Mouse (Mus musculus) forebrain, embryonic 15.5 days (tissue): ENCODE measurements around the gene Rasip1. TPM values are rescaled to one million over a fixed set of nuclear protein-coding genes. Genes with fewer than 3 reads are reported as not detected.

ENCODE experiments used
- ATAC-seq: fragments of 200-750 bp; cut with Nextera tagmentation; replicated peaks from 2 replicates; pipeline ENCODE4 v1.8.0; 2017; ENCODE audit warnings: mild to moderate bottlenecking, moderate TSS enrichment, moderate library complexity
- H3K27ac ChIP-seq: fragments of 300-500 bp; sonication (generic); replicated peaks from 2 replicates; pipeline ENCODE4 v1.5.1; 2015; ENCODE audit warnings: mild to moderate bottlenecking, inconsistent platforms
- H3K27me3 ChIP-seq: fragments of 300-500 bp; sonication (generic); 2 replicates; pipeline ENCODE4 v1.6.1; 2015; ENCODE audit warnings: inconsistent platforms
- H3K36me3 ChIP-seq: fragments of 300-500 bp; sonication (generic); 2 replicates; pipeline ENCODE4 v1.6.1; 2015; ENCODE audit warnings: mild to moderate bottlenecking, inconsistent platforms
- H3K4me1 ChIP-seq: fragments of 300-500 bp; sonication (generic); 2 replicates; pipeline ENCODE4 v1.6.1; 2015; ENCODE audit warnings: inconsistent platforms
- H3K4me2 ChIP-seq: fragments of 300-500 bp; sonication (generic); replicated peaks from 2 replicates; pipeline ENCODE4 v1.6.1; 2015; ENCODE audit warnings: mild to moderate bottlenecking, inconsistent platforms
- H3K4me3 ChIP-seq: fragments of 300-500 bp; sonication (generic); 2 replicates; pipeline ENCODE4 v1.5.1; 2015; ENCODE audit warnings: mild to moderate bottlenecking, inconsistent platforms
- H3K9ac ChIP-seq: fragments of 300-500 bp; sonication (generic); replicated peaks from 2 replicates; pipeline ENCODE4 v1.6.1; 2015; ENCODE audit warnings: mild to moderate bottlenecking, inconsistent platforms
- H3K9me3 ChIP-seq: fragments of 300-500 bp; sonication (generic); 2 replicates; pipeline ENCODE4 v1.6.1; 2016; ENCODE audit warnings: inconsistent platforms
- WGBS: fragments of 180-500 bp; shearing (Covaris S2); methylation state at CpG from one replicate; pipeline ENCODE4 v1.1.7; 2015; ENCODE audit warnings: mixed read lengths; 5-methylcytosine and 5-hydroxymethylcytosine counted together
- polyA plus RNA-seq: library from polyadenylated mRNA; unstranded; fragments of >200 nt; fragmentation: Nextera tagmentation; extraction: Ambion mirVana; gene quantifications from 2 replicates; pipeline ENCODE4 v1.2.1, GENCODE M21; 2015

Rasip1 gene
- 15.5 and 16.6 TPM in 2 replicates for polyA plus RNA-seq

- Histone ChIP-seq H3K4me1 (peaks cover 6% of the 10 kb centered on the region), H3K27ac (peak within 1 kb of the TSS; percentile 87), H3K27me3 (no peaks in the 10 kb centered on the region), H3K9me3 (no peaks in the 10 kb centered on the region), H3K4me2 (peak within 1 kb of the TSS; percentile 91), H3K36me3 (no peaks in the 10 kb centered on the region), H3K9ac (peak within 1 kb of the TSS; percentile 70), H3K4me3 (peak within 1 kb of the TSS; percentile 54)
- no peak for ATAC-seq
- 92% methylated on average over 9 of the region's 9 CpGs for WGBS
Measured at GRCm38 (mm10) chr7:45627261-45627660, at the start of gene Rasip1. TSS of gene Rasip1 (plus strand) at chr7:45627488.

GRCm38 (mm10) chr7:45585923-45586322 is 41.4 kb upstream of the Rasip1 start:
- Histone ChIP-seq H3K27ac (no peak overlapping the region), H3K9ac (no peak overlapping the region), H3K27me3 (no peaks in the 10 kb centered on the region), H3K4me3 (no peak overlapping the region), H3K9me3 (no peaks in the 10 kb centered on the region), H3K36me3 (peaks cover 10% of the 10 kb centered on the region; the same call in 1 of the 2 replicates), H3K4me2 (no peak overlapping the region), H3K4me1 (peaks cover 4% of the 10 kb centered on the region)
- WGBS, result 94% methylated on average over 6 of the region's 6 CpGs
- no peak for ATAC-seq

DNA sequence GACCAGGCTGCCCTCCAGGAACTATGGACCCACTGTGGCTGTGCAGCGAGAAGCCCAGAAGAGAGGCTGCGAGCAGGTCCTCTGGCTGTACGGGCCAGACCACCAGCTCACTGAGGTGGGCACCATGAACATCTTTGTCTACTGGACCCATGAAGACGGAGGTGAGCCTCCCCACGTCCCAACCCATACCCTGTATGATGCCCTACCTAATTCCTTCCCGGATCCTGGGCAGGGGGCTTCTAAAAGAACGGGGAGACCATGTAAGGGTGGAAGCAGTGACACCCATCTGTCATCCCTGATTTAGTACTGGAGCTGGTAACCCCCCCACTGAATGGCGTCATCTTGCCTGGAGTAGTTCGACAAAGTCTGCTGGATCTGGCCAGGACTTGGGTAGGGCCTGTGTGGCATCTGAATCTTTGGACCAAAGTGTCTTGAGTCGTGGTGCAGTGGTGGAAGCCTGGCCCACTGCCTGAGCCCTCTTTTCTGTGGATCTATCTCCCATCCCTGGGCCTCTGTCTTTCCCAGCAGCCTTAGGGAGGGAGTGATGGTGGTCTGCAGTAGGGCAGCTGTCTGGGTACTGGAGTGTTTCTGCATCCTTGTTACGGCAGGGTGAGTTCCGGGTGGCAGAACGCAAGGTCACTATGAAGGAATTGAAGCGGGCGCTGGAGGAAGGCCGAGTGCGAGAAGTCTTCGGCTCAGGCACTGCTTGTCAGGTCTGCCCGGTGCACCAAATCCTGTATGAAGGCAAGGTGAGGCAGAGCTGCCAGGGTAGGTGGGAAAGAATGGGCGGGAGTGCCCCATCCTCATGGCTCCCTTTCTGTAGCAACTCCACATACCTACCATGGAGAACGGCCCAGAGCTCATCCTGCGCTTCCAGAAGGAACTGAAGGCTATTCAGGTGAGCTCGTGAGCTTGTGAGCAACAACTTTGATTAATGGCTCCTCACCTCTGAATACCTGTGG is 39.4 kb upstream of the Rasip1 start:
- WGBS, result 94% methylated on average over 23 of the region's 23 CpGs
- Histone ChIP-seq H3K4me3 (no peak overlapping the region), H3K9ac (no peak overlapping the region), H3K4me2 (no peak overlapping the region), H3K27me3 (no peaks in the 10 kb centered on the region), H3K27ac (no peak overlapping the region), H3K36me3 (peaks cover 10% of the 10 kb centered on the region; the same call in 1 of the 2 replicates), H3K9me3 (no peaks in the 10 kb centered on the region), H3K4me1 (peaks cover 4% of the 10 kb centered on the region)
- ATAC-seq, result no peak

GRCm38 (mm10) chr7:45589173-45589572 is 38.1 kb upstream of the Rasip1 start:
- H3K27ac ChIP-seq, result peak overlapping the region; percentile 64; the same call in 1 of the 2 replicates
- no peaks in the 10 kb centered on the region for H3K27me3 ChIP-seq
- H3K9me3 ChIP-seq, result no peaks in the 10 kb centered on the region
- H3K36me3 ChIP-seq, result peaks cover 9% of the 10 kb centered on the region; the same call in 1 of the 2 replicates
- WGBS, result 6% methylated on average over 19 of the region's 19 CpGs
- H3K4me2 ChIP-seq, result peak overlapping the region; percentile 42
- peak; percentile 99 for ATAC-seq
- H3K4me3 ChIP-seq, result peak overlapping the region; percentile 36
- H3K4me1 ChIP-seq, result peaks cover 4% of the 10 kb centered on the region
- peak overlapping the region; percentile 16; the same call in 1 of the 2 replicates for H3K9ac ChIP-seq

GRCm38 (mm10) chr7:45589898-45590297 is 37.4 kb upstream of the Rasip1 start:
- Histone ChIP-seq H3K9me3 (no peaks in the 10 kb centered on the region), H3K36me3 (peaks cover 5% of the 10 kb centered on the region; the same call in 1 of the 2 replicates), H3K4me3 (no peak overlapping the region), H3K27ac (peak overlapping the region; percentile 40; the same call in 1 of the 2 replicates), H3K4me2 (peak overlapping the region; percentile 42), H3K4me1 (peaks cover 4% of the 10 kb centered on the region), H3K27me3 (no peaks in the 10 kb centered on the region), H3K9ac (0 out of 2 replicates have a peak overlapping the region, but pooled peaks have one; percentile 16)
- no peak for ATAC-seq
- WGBS, result 96% methylated on average over 5 of the region's 5 CpGs

- Histone ChIP-seq H3K36me3 (no peaks in the 10 kb centered on the region; the same call in 1 of the 2 replicates), H3K9me3 (no peaks in the 10 kb centered on the region), H3K9ac (no peak overlapping the region), H3K4me1 (peaks cover 4% of the 10 kb centered on the region), H3K27me3 (no peaks in the 10 kb centered on the region), H3K4me3 (no peak overlapping the region), H3K4me2 (no peak overlapping the region), H3K27ac (no peak overlapping the region)
- WGBS, result 66% methylated on average over 3 of the region's 3 CpGs
- no peak for ATAC-seq
Measured at GRCm38 (mm10) chr7:45590874-45591273, 36.4 kb upstream of the Rasip1 start.

DNA sequence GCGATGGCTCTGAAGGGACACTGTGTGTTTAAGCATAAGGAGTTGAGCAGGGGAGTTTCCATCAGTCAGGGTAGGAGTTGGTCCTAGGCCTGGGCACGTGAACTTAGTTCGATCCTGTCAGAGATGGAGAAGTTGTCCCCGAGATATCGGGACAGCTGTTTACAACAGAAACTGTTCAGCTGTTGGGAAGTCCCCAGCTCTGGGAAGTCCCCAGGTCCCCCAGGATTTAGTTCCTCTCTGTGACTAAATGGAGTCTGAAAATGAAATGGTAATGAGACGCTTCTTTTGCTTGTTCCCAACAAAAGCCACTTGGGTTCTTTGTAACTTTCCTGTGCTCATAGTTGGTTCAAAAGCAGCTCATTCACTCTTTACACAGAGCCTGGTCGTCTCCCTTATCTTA is 35.4 kb upstream of the Rasip1 start:
- 75% methylated on average over 7 of the region's 7 CpGs for WGBS
- Histone ChIP-seq H3K27ac (no peak overlapping the region), H3K4me1 (peaks cover 4% of the 10 kb centered on the region), H3K36me3 (no peaks in the 10 kb centered on the region), H3K9me3 (no peaks in the 10 kb centered on the region), H3K27me3 (no peaks in the 10 kb centered on the region), H3K9ac (no peak overlapping the region), H3K4me3 (no peak overlapping the region), H3K4me2 (no peak overlapping the region)
- ATAC-seq, result no peak

DNA sequence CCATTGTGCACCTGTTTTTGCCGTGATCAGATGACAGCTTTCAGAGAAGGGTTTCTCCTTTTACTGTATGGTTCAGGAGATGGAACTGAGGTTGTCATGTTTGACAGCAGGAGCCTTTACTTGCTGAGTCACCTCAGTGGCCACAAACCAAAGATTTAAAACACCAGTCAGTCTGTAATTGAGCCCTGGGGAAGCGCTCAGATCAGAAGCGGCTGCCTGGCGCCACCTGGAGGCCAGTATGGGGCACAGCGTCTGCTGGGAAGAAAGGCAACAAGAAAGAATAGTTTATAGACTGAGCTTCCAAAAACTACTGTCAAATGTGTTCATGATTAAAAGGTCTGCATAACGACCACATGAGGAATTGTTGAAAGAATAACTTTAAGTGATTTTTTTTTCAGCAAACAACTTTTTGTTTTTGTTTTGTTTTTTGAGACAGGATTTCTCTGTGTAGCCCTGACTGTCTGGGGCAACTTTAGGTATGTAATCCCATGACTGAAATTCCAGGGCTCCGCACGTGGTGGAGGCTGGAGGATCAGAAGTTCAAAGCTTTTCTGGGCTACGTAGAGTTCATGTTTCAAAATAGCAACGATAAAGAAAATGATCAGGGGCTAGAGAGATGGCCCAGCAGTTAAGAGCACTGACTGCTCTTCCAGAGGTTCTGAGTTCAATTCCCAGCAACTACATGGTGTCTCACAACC is 34.0 kb upstream of the Rasip1 start:
- H3K9ac ChIP-seq, result no peak overlapping the region
- no peak overlapping the region for H3K27ac ChIP-seq
- H3K4me3 ChIP-seq, result no peak overlapping the region
- ATAC-seq, result no peak
- H3K4me2 ChIP-seq, result no peak overlapping the region
- H3K4me1 ChIP-seq, result peaks cover 4% of the 10 kb centered on the region
- H3K36me3 ChIP-seq, result no peaks in the 10 kb centered on the region
- H3K27me3 ChIP-seq, result no peaks in the 10 kb centered on the region
- H3K9me3 ChIP-seq, result no peaks in the 10 kb centered on the region
- WGBS, result 25% methylated on average over 10 of the region's 10 CpGs

GRCm38 (mm10) chr7:45595176-45595575 is 32.1 kb upstream of the Rasip1 start:
- no peak for ATAC-seq
- no peak overlapping the region for H3K4me3 ChIP-seq
- H3K9ac ChIP-seq, result no peak overlapping the region
- no peaks in the 10 kb centered on the region for H3K36me3 ChIP-seq
- no peak overlapping the region for H3K27ac ChIP-seq
- WGBS, result 79% methylated on average over 4 of the region's 4 CpGs
- no peaks in the 10 kb centered on the region for H3K27me3 ChIP-seq
- H3K9me3 ChIP-seq, result no peaks in the 10 kb centered on the region
- no peak overlapping the region for H3K4me2 ChIP-seq
- H3K4me1 ChIP-seq, result no peaks in the 10 kb centered on the region

DNA sequence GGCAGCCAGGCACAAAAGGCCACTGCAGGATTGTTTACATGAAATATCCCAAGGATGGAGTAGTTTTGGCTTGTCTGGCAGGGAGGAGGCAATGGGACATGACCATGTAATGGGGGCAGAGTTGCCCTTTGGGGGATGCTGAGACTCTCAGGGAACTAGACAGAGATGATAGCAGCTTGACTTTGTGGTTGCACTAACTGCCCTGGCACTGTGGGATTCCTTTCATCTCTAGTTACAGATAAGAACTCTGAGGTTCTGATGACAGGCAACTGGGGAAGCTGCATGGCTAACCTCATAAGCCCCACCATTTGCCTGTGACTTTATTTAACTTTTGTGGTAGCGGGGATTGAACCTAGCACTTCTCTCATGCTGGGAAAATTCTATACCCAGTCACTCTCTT is 31.2 kb upstream of the Rasip1 start:
- Histone ChIP-seq H3K27ac (no peak overlapping the region), H3K4me1 (no peaks in the 10 kb centered on the region), H3K9ac (no peak overlapping the region), H3K4me3 (no peak overlapping the region), H3K9me3 (no peaks in the 10 kb centered on the region), H3K27me3 (no peaks in the 10 kb centered on the region), H3K36me3 (no peaks in the 10 kb centered on the region), H3K4me2 (no peak overlapping the region)
- 82% methylated on average over 1 of the region's 1 CpGs for WGBS
- ATAC-seq, result no peak

GRCm38 (mm10) chr7:45597013-45597412 is 30.3 kb upstream of the Rasip1 start:
- Histone ChIP-seq H3K4me3 (no peak overlapping the region), H3K4me2 (no peak overlapping the region), H3K36me3 (no peaks in the 10 kb centered on the region), H3K9ac (no peak overlapping the region), H3K27me3 (no peaks in the 10 kb centered on the region), H3K9me3 (no peaks in the 10 kb centered on the region), H3K27ac (no peak overlapping the region), H3K4me1 (no peaks in the 10 kb centered on the region)
- ATAC-seq, result no peak
- WGBS, result 91% methylated on average over 5 of the region's 5 CpGs

GRCm38 (mm10) chr7:45597527-45597926 is 29.8 kb upstream of the Rasip1 start:
- Histone ChIP-seq H3K4me2 (no peak overlapping the region), H3K4me3 (no peak overlapping the region), H3K9me3 (no peaks in the 10 kb centered on the region), H3K27me3 (no peaks in the 10 kb centered on the region), H3K9ac (no peak overlapping the region), H3K27ac (no peak overlapping the region), H3K4me1 (no peaks in the 10 kb centered on the region), H3K36me3 (no peaks in the 10 kb centered on the region)
- no peak for ATAC-seq
- 88% methylated on average over 6 of the region's 6 CpGs for WGBS
